Mouse (Mus musculus): ENCODE measurements around the gene Heatr5b. TPM values are rescaled to one million over a fixed set of nuclear protein-coding genes. Genes with fewer than 3 reads are reported as not detected.

Gene Heatr5b
- polyA plus RNA-seq (2015; fragmentation: Nextera tagmentation; extraction: Ambion mirVana), result 7.2 and 7.5 TPM in 2 replicates

GRCm38 (mm10) chr17:78834856-78835835 is at the start of gene Heatr5b, which contains the start of gene Gpatch11:
TSS of gene Heatr5b (minus strand) at chr17:78835364.
TSS of gene Gpatch11 (plus strand) at chr17:78835567.
- H3K4me3 ChIP-seq (replicated peaks; ENCODE audit: low read depth, low read length), result peak within 1 kb of the TSS; percentile 82
- H3K27me3 ChIP-seq (ENCODE audit: insufficient read depth, low read length), result no peaks in the 10 kb centered on the region
- peak within 1 kb of the TSS; percentile 92 for H3K4me2 ChIP-seq (ENCODE audit: low read length)
- peak within 1 kb of the TSS; percentile 80 for H3K9ac ChIP-seq (ENCODE audit: low read depth, low read length)
- H3K27ac ChIP-seq, result peak within 1 kb of the TSS; percentile 77
- no peaks in the 10 kb centered on the region; the same call in 1 of the 2 replicates for H3K4me1 ChIP-seq (replicated peaks; ENCODE audit: insufficient read depth, low read length)
- peak; percentile 100 for DNase-seq (ENCODE audit: low spot score)
- WGBS, result under 1% methylated on average over 81 of the region's 81 CpGs
- ATAC-seq (replicated peaks; ENCODE audit: low FRiP score, low read depth), result peak; percentile 99
- no peaks in the 10 kb centered on the region for H3K9me3 ChIP-seq (replicated peaks; ENCODE audit: low read length)
- TF ChIP-seq CTCF (IDR thresholded peaks at IDR 0.05; ENCODE audit: low read depth), result no peak
- H3K36me3 ChIP-seq (ENCODE audit: insufficient read depth, low read length), result 0 out of 2 replicates have a peak, but pooled peaks cover 9% of the 10 kb centered on the region

- DNase-seq (ENCODE audit: low spot score) (no peak), ATAC-seq (replicated peaks; ENCODE audit: low FRiP score, low read depth) (no peak)
- no peak overlapping the region for H3K27ac ChIP-seq
- H3K4me1 ChIP-seq (replicated peaks; ENCODE audit: insufficient read depth, low read length), result peaks cover 7% of the 10 kb centered on the region; the same call in 1 of the 2 replicates
- H3K36me3 ChIP-seq (ENCODE audit: insufficient read depth, low read length), result no peaks in the 10 kb centered on the region
- 91% methylated on average over 4 of the region's 4 CpGs for WGBS
- no peak overlapping the region for H3K4me2 ChIP-seq (ENCODE audit: low read length)
- TF ChIP-seq CTCF (IDR thresholded peaks at IDR 0.05; ENCODE audit: low read depth), result no peak
- no peak overlapping the region for H3K9ac ChIP-seq (ENCODE audit: low read depth, low read length)
- no peaks in the 10 kb centered on the region for H3K27me3 ChIP-seq (ENCODE audit: insufficient read depth, low read length)
- no peak overlapping the region for H3K4me3 ChIP-seq (replicated peaks; ENCODE audit: low read depth, low read length)
- no peaks in the 10 kb centered on the region for H3K9me3 ChIP-seq (replicated peaks; ENCODE audit: low read length)
Observed at GRCm38 (mm10) chr17:78883291-78883690, 48.1 kb upstream of the Heatr5b start.

- under 1% methylated on average over 28 of the region's 28 CpGs for WGBS
- 0 out of 2 replicates have a peak, but pooled peaks cover 3% of the 10 kb centered on the region for H3K36me3 ChIP-seq (ENCODE audit: insufficient read depth, low read length)
- ATAC-seq (replicated peaks; ENCODE audit: low FRiP score, low read depth) (peak; percentile 99), DNase-seq (ENCODE audit: low spot score) (peak; percentile 94)
- TF ChIP-seq CTCF (IDR thresholded peaks at IDR 0.05; ENCODE audit: low read depth), result no peak
- no peaks in the 10 kb centered on the region for H3K27me3 ChIP-seq (ENCODE audit: insufficient read depth, low read length)
- peak within 1 kb of the TSS; percentile 89 for H3K27ac ChIP-seq
- H3K9me3 ChIP-seq (replicated peaks; ENCODE audit: low read length), result no peaks in the 10 kb centered on the region
- H3K4me3 ChIP-seq (replicated peaks; ENCODE audit: low read depth, low read length), result peak within 1 kb of the TSS; percentile 59
- peak within 1 kb of the TSS; percentile 62 for H3K4me2 ChIP-seq (ENCODE audit: low read length)
- peak within 1 kb of the TSS; percentile 66 for H3K9ac ChIP-seq (ENCODE audit: low read depth, low read length)
- peaks cover 7% of the 10 kb centered on the region; the same call in 1 of the 2 replicates for H3K4me1 ChIP-seq (replicated peaks; ENCODE audit: insufficient read depth, low read length)
Observed at GRCm38 (mm10) chr17:78882401-78883112, 47.4 kb upstream of the Heatr5b start, which contains the start of gene Eif2ak2. TSS of gene Eif2ak2 (minus strand) at chr17:78882573.

GRCm38 (mm10) chr17:78881878-78882304 is 46.7 kb upstream of the Heatr5b start:
- Histone ChIP-seq H3K4me2 (ENCODE audit: low read length) (peak overlapping the region; percentile 62), H3K36me3 (ENCODE audit: insufficient read depth, low read length) (0 out of 2 replicates have a peak, but pooled peaks cover 3% of the 10 kb centered on the region), H3K4me3 (replicated peaks; ENCODE audit: low read depth, low read length) (peak overlapping the region; percentile 59), H3K27ac (peak overlapping the region; percentile 89), H3K27me3 (ENCODE audit: insufficient read depth, low read length) (no peaks in the 10 kb centered on the region), H3K4me1 (replicated peaks; ENCODE audit: insufficient read depth, low read length) (peaks cover 7% of the 10 kb centered on the region; the same call in 1 of the 2 replicates), H3K9ac (ENCODE audit: low read depth, low read length) (peak overlapping the region; percentile 66), H3K9me3 (replicated peaks; ENCODE audit: low read length) (no peaks in the 10 kb centered on the region)
- TF ChIP-seq CTCF (IDR thresholded peaks at IDR 0.05; ENCODE audit: low read depth), result no peak
- DNase-seq (ENCODE audit: low spot score) (peak; percentile 37), ATAC-seq (replicated peaks; ENCODE audit: low FRiP score, low read depth) (peak; percentile 45)
- 13% methylated on average over 6 of the region's 7 CpGs for WGBS

- Histone ChIP-seq H3K4me2 (ENCODE audit: low read length) (no peak overlapping the region), H3K9ac (ENCODE audit: low read depth, low read length) (no peak overlapping the region), H3K27me3 (ENCODE audit: insufficient read depth, low read length) (no peaks in the 10 kb centered on the region), H3K36me3 (ENCODE audit: insufficient read depth, low read length) (peaks cover 14% of the 10 kb centered on the region), H3K9me3 (replicated peaks; ENCODE audit: low read length) (no peaks in the 10 kb centered on the region), H3K4me1 (replicated peaks; ENCODE audit: insufficient read depth, low read length) (no peaks in the 10 kb centered on the region), H3K4me3 (replicated peaks; ENCODE audit: low read depth, low read length) (no peak overlapping the region), H3K27ac (no peak overlapping the region)
- 92% methylated on average over 6 of the region's 6 CpGs for WGBS
- ATAC-seq (replicated peaks; ENCODE audit: low FRiP score, low read depth) (no peak), DNase-seq (ENCODE audit: low spot score) (no peak)
- TF ChIP-seq CTCF (IDR thresholded peaks at IDR 0.05; ENCODE audit: low read depth), result no peak
Observed at GRCm38 (mm10) chr17:78873886-78874285, 38.7 kb upstream of the Heatr5b start.

GRCm38 (mm10) chr17:78856243-78856642 is 21.1 kb upstream of the Heatr5b start:
- TF ChIP-seq CTCF (IDR thresholded peaks at IDR 0.05; ENCODE audit: low read depth), result no peak
- Histone ChIP-seq H3K9me3 (replicated peaks; ENCODE audit: low read length) (no peaks in the 10 kb centered on the region), H3K4me2 (ENCODE audit: low read length) (no peak overlapping the region), H3K9ac (ENCODE audit: low read depth, low read length) (no peak overlapping the region), H3K27ac (no peak overlapping the region), H3K27me3 (ENCODE audit: insufficient read depth, low read length) (no peaks in the 10 kb centered on the region), H3K4me3 (replicated peaks; ENCODE audit: low read depth, low read length) (no peak overlapping the region), H3K36me3 (ENCODE audit: insufficient read depth, low read length) (peaks cover 28% of the 10 kb centered on the region; the same call in 1 of the 2 replicates), H3K4me1 (replicated peaks; ENCODE audit: insufficient read depth, low read length) (no peaks in the 10 kb centered on the region)
- WGBS, result 90% methylated on average over 10 of the region's 10 CpGs
- DNase-seq (ENCODE audit: low spot score) (no peak), ATAC-seq (replicated peaks; ENCODE audit: low FRiP score, low read depth) (no peak)
